Mouse (Mus musculus) urinary bladder, postnatal 36 days (tissue): ENCODE data around the gene 2610318N02Rik.

Experiments used
- DNase-seq, 2 experiments: peaks; one replicate each; pipeline ENCODE4 v3.0.0; 2022; ENCODE audit warnings: low spot score in 2 of 2, mixed read lengths in 1 of 2

2610318N02Rik gene

DNA sequence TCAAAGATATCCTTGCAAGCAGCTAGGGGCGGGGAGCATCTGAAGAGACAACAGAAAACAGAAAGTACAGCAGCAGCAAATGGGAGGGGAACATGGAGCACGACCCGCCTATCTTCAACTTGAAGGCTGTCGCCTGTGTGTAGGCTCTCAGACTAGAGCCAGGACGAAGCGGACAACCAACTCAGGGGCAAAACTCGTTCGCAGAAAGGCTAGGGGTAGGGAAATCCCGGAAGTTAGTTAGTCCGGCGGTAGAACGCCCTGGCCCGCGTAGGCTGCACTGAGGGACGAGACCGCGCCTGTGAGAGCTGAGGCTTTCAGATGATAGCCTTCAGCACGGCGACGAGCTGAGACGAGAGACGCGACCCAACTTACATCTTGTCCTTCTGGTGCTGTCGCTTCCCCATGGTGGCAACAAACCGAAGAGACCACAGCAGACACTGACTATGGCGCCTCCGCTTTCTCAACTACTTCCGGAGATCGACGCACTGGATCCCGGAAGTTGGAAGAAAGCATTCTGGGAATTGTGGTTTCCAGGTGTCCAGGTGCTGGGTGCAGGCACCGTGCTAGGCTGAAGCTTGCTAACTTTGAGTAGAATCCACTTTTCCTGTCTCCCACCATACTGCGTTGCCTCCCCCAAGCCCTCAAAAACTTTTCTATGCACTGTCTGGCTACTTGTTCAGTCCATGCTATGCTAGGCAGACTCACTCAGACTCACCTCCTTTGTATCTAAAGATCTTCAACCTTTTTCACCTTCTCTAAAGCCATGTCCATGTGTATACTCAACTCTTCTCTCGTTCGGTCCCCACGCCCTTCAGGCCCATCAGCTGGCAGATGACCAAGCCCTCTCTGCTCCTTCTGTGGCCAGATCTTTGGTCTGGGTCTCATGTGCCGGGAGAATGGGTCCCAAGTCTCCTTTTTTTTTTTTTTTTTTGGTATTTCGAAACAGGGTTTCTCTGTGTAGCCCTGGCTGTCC lies 13.9 kb downstream of the 2610318N02Rik start, which contains the start of gene Ppil2:
Gene Ppil2 (minus strand): TSS at position 487 of the 973 bp plus-strand sequence.
- DNase-seq, result peak; percentile 56 to 64

DNA sequence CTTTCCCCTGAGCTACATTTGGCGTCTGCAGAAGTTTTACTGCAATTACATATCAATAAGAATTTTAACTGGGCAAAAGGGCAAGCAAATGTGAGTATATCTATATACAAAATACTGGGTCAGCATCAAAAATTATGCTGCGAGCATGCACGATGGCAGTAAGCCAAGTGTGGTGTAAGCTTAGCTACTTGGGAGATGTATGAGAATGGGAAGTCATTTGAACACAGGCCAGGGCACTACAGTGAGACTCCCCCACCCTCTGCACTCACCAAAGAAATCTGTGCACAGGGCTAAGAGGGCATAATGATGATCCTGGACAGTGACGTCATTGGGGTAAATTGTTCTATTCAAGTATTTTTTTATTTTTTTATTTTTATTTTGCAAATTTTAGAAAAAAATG lies 20.4 kb downstream of the 2610318N02Rik start:
- DNase-seq, result no peak

DNA sequence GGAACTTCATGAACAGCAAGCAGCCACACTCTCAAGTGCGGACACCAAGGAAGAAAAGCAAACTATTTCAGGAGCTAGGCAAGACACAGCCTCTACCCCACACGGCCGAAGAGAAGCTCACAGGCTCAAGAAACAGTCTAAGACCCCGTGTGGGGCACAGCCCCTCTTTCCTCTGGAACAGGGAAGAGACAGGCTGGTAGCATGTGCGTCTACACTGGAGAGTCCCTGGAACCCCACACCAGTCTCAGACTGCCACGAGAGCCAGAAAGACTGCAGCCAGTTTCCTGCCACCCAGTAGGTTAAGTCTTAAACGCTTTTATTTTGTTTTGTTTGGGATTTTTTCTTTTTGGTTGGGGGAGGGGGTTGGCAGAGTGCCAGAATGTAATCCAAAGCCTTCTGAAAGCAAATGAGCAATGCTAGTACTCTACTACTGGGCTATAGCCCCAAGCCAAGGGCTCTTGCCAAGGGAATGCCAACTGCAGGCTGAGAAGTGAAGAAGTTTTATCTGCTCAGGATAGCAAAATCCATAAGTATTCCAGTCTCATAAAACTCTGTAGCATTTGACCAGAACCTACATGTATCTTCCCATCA lies 22.2 kb downstream of the 2610318N02Rik start:
- DNase-seq, result no peak

DNA sequence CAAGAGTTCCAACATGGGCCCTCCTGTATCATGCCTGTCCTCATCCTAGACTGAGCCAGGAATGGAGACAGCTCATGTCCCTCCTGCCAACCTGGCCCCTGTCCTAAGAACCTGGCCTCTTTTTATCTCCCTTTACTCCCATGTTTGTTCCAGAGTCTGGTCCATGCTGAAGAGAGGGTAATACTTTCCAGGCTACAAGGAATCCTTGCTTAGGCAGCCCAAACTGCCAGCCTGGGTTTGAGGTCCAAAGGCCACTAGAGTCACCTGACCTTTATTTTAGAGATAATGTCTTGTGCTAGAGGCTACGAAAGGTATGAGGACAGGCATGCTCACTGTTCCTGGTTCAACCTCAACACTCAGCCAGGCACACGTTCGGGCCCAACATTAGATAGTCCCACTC lies 28.0 kb downstream of the 2610318N02Rik start:
- no peak for DNase-seq

DNA sequence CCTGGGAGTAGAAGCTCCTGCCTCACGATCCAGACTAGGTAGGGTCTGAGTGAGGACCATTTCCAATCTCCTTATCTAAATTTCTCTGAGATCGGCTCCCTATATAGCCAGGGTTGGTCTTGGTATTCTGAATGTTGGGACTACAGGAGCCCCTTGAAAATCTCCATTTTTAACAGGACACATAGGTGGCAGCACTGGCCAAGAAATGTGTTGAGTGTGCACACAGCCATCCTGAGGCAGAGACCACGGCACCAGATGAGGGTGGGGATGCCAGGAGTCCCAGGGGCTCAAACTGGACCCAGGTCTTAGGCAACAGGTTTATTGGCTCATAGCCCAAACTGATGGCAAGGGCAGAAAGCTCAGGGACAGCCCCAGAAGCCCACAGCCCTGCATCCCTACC lies 36.6 kb downstream of the 2610318N02Rik start:
- no peak for DNase-seq

DNA sequence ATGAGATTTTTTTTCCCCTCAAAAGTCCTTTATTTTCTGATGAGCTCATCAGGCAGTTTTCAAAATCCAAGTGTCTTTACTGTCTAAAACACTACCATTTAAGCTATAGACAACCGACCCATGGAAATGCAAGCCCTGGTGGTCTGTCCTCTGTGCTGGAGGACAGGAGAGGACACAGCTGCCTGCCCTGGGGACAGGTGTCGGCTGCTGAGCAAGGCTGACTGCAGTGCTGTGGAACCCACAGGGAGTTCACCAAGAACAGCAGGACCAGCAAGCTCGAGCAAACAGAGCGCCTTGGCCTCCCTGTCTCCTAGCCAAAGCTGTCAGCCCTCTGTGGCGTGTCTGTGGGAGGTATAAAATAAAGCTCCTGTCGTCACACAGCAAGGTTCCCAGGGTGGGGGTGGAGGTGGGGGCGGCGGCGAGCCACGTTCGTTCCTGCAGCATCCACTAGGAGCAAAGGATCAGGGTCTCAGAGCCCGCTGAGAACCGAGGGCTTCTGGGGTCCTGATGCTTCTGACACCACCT lies 38.2 kb downstream of the 2610318N02Rik start:
- DNase-seq, result no peak

DNA sequence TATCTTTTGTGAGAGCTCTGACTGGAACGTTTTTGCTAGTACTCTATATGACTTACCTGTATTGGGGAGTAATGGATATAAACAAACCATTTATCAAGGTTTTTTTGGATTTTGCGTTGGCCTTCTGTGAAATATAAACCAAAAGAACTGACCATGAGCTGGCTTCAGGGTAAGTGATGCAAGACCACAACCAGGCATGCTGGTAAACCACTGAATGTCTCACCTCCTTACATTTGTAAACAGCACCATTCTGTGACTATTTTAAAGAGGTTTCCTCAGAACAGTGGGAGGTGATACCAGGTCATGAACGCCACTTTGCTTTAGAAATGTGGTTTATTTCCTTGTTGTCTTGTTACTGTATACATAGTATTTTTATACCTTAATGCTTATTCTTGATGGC lies 38.7 kb downstream of the 2610318N02Rik start:
- DNase-seq, result no peak

DNA sequence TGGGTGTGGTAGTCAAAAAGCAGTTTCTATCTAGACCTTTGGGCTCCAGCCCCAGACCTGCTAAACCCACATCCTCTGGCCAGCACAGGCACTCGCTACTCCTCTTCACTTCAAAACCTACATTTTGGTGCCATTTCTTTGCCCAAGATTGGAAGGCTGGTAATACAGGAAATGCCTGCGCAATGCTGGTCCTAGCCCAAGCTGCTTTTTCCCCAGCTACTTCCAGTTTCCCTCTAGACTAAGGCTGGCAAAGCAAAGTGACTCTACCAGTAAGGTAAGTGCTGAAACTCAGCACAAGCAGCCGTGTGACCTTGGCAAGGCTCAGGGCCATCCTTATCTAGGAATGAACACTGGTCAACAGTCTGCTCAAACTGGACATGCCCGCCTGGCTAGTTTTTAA lies 39.3 kb downstream of the 2610318N02Rik start:
- peak; percentile 13 to 22 for DNase-seq

DNA sequence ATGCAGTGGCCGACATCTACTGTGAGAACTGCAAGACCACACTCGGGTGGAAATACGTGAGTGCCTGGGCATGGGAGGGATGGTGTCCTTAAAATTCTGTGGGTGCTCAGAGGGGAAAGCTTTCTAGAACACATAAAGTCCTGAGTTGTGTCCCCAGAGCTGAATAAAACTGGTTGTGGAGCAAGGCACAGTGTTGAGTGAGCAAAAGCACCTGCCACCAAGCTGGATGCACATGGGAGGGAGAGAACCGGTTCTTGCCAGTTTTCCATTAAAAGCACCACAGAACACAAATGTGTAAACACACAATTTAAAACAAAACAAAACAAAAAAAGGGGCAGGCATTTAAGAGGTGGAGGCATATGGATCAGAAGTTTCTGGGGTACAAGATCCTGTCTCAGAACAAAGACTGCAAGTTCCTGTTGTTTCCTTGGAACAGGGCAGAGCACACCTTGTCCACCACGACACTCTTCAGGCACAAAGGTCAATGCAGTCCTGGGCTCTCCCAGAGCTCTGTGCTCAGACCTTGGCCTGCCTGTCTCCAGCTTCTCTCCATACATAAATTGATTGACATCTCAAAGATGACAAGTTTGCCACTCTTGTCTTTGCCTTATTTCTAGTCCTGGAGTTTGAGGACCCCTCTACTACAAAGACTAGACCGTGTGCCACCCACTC lies 42.7 kb downstream of the 2610318N02Rik start:
- no peak for DNase-seq

DNA sequence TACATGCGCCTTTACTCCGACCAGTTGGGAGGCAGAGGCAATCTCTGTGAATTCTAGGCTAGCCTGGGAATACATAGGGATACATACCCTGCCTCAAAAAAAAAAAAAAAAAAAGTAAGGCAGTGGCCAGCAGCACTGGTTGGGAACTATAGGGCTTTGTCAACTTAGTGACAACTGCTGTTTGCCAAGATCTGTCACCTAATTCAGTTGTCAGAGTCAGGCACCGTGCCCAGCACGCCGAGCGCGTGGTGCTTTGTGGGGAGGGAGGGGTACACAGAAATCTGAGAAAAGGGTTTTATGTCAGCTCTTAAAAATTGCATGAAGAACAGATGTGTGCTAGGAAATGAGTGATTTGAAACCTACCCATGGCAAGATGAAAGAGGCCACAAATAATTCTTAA lies 46.9 kb downstream of the 2610318N02Rik start:
- DNase-seq, result no peak

DNA sequence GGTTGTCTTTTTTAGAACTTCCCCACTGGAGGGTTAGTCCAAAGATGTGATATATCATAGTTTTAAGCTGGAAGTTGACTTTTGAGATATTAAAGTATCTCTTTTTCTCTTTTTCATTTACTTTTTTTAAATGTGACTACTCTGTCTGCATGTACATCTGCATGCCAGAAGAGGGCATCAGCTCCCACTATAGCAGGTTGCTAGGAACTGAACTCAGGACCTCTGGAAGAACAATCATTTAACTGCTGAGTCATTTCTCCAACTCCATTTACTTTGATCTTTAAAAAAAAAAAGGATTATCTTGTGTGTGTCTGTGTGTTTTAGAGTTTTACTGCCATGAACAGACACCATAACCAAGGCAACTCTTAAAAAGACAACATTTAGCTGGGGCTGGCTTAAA lies 48.1 kb downstream of the 2610318N02Rik start:
- no peak for DNase-seq

DNA sequence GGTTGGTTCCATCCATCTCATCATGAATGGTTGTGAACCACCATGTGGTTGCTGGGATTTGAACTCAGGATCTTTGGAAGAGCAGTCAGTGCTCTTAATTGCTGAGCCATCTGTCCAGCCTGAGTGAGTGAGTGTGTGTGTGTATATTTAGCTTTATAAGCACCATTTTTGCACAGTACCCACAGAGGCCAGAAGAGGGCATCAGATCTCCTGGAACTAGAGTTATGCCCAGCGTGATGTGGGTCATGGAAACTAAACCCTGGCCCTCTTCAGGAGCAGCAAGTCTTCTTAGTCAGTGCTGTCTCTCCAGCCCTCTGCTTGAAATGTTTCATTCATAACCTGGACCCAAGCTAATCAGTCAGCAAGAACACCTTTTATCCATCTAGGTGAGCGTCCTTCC lies 48.7 kb downstream of the 2610318N02Rik start:
- DNase-seq, result no peak

DNA sequence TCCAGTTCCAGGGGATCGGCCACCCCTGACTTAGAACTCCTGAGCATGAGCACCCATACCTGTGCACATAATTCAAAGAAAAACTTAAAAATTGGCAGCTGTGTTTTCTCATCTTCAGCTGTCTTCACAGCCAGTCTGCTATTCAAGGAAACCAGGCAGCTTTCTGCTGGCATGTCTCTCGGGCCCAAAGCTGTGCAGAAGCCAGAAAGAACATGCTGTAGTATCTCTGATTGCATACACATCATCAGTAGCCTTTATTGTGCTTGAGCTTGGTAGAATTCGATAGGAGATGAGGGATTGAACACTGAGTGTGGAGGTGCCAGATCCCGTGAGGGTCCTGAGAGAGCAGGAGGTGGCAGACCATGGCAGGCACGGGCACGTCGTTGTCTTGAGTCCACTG lies 52.0 kb downstream of the 2610318N02Rik start:
- no peak for DNase-seq

DNA sequence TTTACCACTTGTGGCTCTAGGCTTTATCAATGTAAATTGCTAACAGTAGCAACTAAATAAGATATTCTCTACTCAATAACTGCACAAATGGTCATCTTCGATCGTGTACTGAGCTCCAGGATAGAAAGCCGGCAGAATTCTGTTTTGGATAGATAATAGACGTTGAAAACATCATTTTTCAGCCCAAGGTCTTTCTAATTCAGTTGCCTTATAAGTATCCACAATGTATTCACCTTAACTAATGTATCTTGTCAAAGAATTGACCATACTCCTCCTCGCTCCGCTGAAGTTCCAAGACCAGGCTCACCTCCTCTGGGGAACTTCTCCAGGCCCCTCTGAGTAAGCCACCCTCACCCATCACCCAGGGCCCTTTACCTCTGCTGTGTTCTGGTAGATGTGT lies 54.3 kb downstream of the 2610318N02Rik start:
- no peak for DNase-seq

DNA sequence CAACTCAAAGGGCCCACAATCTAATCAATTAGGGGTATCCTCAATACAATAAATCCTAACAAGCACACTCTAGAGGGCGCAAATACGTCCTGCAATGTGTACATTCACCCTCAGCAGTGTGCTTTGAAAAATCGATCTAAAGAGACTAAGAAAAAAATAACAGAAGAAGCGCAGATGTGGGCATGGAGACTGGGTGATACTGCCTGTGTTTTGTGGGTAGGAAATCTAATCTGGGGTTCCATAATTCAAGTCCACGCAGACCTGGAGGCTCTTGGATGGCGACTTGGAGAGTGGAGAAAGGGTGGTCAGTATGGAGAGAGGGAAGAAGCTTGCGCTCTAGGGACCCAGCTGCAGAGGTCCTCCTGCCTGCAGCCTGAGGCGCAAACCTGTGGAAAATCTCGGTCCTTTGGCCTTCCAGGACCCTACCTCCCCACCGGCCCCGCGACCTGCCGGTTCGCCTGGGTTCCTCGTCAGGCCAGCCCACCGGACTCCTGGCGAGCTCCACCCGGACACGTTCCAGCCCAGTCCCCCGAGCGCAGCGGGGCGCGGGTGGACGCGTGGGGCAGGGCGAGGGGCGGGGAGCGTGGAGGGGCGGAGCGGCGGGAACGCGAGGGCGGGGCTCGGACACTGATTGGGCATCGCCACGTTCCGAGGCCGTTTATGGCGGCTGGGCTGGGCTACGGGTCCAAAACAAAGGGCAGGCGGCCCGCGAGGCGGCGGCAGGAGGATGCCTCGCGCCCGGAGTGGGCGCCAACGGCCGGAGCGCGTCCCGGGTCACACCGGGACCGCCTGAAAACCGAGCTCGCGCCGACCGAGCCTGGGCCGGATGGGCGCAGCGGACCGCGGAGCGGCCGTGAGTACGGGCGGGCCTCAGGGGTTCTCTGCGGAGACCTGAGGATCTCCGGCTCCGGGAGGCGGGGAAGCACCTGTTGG lies 55.2 kb downstream of the 2610318N02Rik start, which contains the start of gene Ypel1:
Gene Ypel1 (plus strand): TSS at position 186 of the 933 bp plus-strand sequence.
- DNase-seq, result peak; percentile 81 to 89

DNA sequence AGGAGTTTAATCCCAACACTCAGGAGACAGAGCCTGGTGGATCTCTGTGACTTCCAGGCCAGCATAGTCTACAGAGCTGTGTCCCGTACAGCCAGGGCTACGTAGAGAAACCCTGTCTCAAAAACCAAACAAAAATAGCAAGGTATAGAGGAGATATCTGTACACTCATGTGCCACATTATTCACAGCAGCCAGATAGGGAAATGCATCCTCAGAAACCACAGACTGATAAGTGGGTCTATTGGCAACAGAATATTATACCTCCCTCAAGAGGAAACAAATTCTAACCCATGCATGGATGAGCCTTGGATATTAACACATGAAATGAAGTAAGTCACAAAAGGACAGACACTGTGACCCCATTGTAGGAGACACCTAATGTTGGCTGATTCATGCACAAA lies 57.4 kb downstream of the 2610318N02Rik start:
- DNase-seq, result no peak
